Mouse (Mus musculus) liver, postnatal 0 days (tissue): Measurements from ENCODE around the gene Ndufb8. TPM values are rescaled to one million over a fixed set of nuclear protein-coding genes. Genes with fewer than 3 reads are reported as not detected.

Experiments used
- ATAC-seq: fragments of 200-750 bp; cut with Nextera tagmentation; 2 replicates; pipeline ENCODE4 v1.8.0; 2017; ENCODE audit warnings: mild to moderate bottlenecking, moderate library complexity
- DNase-seq: peaks from one replicate; pipeline ENCODE4 v3.0.0-alpha.2; 2016
- H3K27ac ChIP-seq: fragments of 300-500 bp; sonication (generic); 2 replicates; pipeline ENCODE4 v1.5.1; 2014; ENCODE audit warnings: antibody characterized with exemption, moderate library complexity, mild to moderate bottlenecking, low read depth
- H3K27me3 ChIP-seq: fragments of 300-500 bp; sonication (generic); 2 replicates; pipeline ENCODE4 v1.6.1; 2014; ENCODE audit warnings: low read length, control low read depth, mixed read lengths; ENCODE audit not compliant: insufficient read depth
- H3K36me3 ChIP-seq: fragments of 300-500 bp; sonication (generic); replicated peaks from 2 replicates; pipeline ENCODE4 v1.6.1; 2014; ENCODE audit warnings: mild to moderate bottlenecking, control low read depth, low read length, moderate library complexity, mixed read lengths; ENCODE audit not compliant: insufficient read depth
- H3K4me1 ChIP-seq: fragments of 300-500 bp; sonication (generic); 2 replicates; pipeline ENCODE4 v1.6.1; 2014; ENCODE audit warnings: antibody characterized with exemption, mild to moderate bottlenecking, control low read depth; ENCODE audit not compliant: insufficient read depth
- H3K4me2 ChIP-seq: fragments of 300-500 bp; sonication (generic); 2 replicates; pipeline ENCODE4 v1.6.1; 2014; ENCODE audit warnings: low read depth, mild to moderate bottlenecking, low read length, moderate library complexity, mixed read lengths
- H3K4me3 ChIP-seq: fragments of 300-500 bp; sonication (generic); 2 replicates; pipeline ENCODE4 v1.5.1; 2014; ENCODE audit warnings: low read depth, low read length
- H3K9ac ChIP-seq: fragments of 300-500 bp; sonication (generic); replicated peaks from 2 replicates; pipeline ENCODE4 v1.6.1; 2014; ENCODE audit warnings: mild to moderate bottlenecking, moderate library complexity
- H3K9me3 ChIP-seq: fragments of 300-500 bp; sonication (generic); 2 replicates; pipeline ENCODE4 v1.6.1; 2016; ENCODE audit warnings: mild to moderate bottlenecking, control low read depth, low read length, mixed read lengths
- CTCF ChIP-seq: sonication (generic); IDR thresholded peaks from 2 replicates; pipeline ENCODE4 v1.5.1; 2016; ENCODE audit warnings: antibody characterized with exemption, low read depth
- EP300 ChIP-seq: IDR thresholded peaks from 2 replicates; pipeline ENCODE4 v1.6.1; 2016; ENCODE audit warnings: antibody characterized with exemption, low read depth, mild to moderate bottlenecking
- WGBS: fragments of 180-500 bp; shearing (Covaris S2); extraction: QIAGEN DNeasy Blood & Tissue Kit; methylation state at CpG from one replicate; pipeline ENCODE4 v1.1.7; 2014; ENCODE audit not compliant: insufficient replicate concordance; 5-methylcytosine and 5-hydroxymethylcytosine counted together
- polyA plus RNA-seq: library from polyadenylated mRNA; unstranded; fragments of >200 nt; fragmentation: Nextera tagmentation; extraction: Ambion mirVana; gene quantifications from 2 replicates; pipeline ENCODE4 v1.2.1, GENCODE M21; 2015

Ndufb8 gene
- polyA plus RNA-seq, 1 experiment from 2014 or later: 410 TPM

DNA sequence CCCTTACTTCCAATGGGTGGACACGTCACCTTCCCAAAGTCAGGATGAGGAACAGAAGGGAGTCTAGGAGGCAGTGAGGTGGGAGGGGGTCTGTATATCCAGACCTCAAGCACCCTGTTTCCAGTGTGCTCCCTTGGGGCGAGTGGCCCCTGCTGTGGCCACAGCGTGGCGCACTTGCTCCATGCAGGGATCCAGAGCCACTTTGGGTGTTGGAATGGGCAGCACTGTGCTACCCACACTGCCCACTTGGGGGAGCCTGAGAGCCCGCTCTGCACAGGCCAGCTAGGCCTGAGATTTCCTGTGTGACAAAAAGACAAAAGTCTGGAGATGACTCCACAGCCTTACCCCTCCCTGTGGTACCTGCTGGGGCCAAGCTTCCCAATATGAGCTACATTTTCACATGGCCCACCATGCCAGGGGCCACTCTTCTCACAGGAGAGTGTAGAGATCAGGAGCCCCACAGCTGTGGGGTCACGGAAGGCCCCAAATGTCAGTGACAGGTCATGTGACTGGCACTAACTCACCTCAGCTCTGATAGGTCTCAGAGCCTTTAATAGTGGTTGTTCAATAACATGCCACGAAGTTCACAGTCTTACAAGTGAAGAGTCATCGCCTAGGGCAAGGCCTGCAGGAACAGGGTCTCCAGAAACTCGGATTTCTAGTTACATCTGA, 27.5 kb upstream of the Ndufb8 start:
- Histone ChIP-seq H3K4me3 (no peak overlapping the region), H3K4me1 (no peaks in the 10 kb centered on the region), H3K9ac (no peak overlapping the region), H3K27ac (no peak overlapping the region), H3K36me3 (no peaks in the 10 kb centered on the region), H3K9me3 (no peaks in the 10 kb centered on the region), H3K27me3 (0 out of 2 replicates have a peak, but pooled peaks cover 10% of the 10 kb centered on the region), H3K4me2 (no peak overlapping the region)
- ATAC-seq (peak; percentile 88), DNase-seq (peak; percentile 93)
- TF ChIP-seq CTCF (peak; percentile 100), EP300 (no peak)
- 33% methylated on average over 9 of the region's 9 CpGs for whole genome bisulfite sequencing

DNA sequence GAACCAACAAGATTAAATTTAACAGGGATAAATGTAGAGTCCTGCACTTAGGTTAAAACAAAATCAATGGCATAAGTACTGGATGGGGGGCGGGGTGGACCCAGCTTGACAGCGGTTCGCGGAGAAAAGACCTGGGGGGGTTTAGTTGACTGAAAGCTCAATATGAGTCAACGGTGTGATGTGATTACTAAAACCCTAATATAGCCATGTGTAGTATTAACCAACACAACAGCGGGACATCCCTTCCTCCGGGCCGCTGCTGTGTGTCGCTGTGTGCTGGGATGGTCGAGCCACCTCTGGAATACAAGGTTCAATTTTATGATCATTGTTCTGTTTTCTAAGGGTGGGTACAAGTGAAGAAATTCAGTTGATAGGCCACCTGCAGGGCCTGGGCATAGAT, 26.9 kb upstream of the Ndufb8 start:
- H3K4me2 ChIP-seq: no peak overlapping the region
- H3K36me3 ChIP-seq: no peaks in the 10 kb centered on the region
- DNase-seq (no peak), ATAC-seq (no peak)
- no peaks in the 10 kb centered on the region for H3K4me1 ChIP-seq
- no peaks in the 10 kb centered on the region for H3K9me3 ChIP-seq
- 0 out of 2 replicates have a peak, but pooled peaks cover 10% of the 10 kb centered on the region for H3K27me3 ChIP-seq
- no peak for TF ChIP-seq CTCF
- TF ChIP-seq EP300: no peak
- H3K9ac ChIP-seq: no peak overlapping the region
- WGBS: 82% methylated on average over 10 of the region's 10 CpGs
- H3K27ac ChIP-seq: no peak overlapping the region
- H3K4me3 ChIP-seq: no peak overlapping the region

DNA sequence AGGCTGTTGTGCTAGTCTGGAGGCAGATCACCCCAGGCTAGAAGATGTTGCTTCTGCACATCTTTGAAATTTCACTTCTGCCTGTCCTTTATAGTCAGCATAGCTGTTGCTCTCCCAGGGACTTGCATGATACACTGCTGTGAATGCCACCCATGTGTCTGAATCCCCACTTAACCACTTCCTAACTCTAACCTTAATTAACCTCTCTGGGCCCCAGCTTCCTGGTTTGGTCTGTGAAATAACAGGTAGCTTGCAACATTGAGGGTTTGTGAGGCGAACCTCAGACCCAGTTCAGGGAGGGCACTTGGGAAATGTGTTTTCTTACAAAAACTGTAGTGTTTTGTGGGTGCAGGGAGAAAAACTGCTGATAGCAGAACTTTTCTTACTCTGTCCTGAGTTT, 22.8 kb upstream of the Ndufb8 start:
- H3K9ac ChIP-seq: no peak overlapping the region

DNA sequence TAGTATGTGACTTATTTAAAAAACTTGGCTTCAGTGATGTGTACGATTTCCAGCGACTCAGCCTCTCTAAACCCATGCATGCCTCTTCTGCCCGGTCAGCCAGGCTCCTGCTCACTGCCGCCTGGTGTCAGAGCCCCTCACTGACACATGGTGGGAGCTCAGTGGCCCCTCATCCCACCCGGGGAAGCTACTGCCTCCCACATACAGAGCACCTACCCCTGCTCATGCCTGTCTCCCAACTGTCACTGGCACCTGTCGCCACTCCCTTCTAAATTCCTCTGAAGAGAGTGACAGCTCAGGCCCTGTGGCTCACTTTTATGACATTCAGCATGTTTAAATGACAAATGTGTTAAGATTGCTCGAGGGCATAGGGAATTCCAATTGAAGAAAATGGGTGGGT, 21.0 kb upstream of the Ndufb8 start:
- Histone ChIP-seq H3K9ac (no peak overlapping the region), H3K27ac (no peak overlapping the region), H3K4me2 (no peak overlapping the region), H3K27me3 (no peaks in the 10 kb centered on the region), H3K4me1 (no peaks in the 10 kb centered on the region), H3K36me3 (peaks cover 21% of the 10 kb centered on the region), H3K9me3 (no peaks in the 10 kb centered on the region), H3K4me3 (no peak overlapping the region)
- DNase-seq (no peak), ATAC-seq (no peak)
- TF ChIP-seq EP300: no peak
- TF ChIP-seq CTCF: no peak
- WGBS: 83% methylated on average over 7 of the region's 7 CpGs

More for the DNA sequence above, 22.8 kb upstream of the Ndufb8 start:
- no peak for DNase-seq
- Histone ChIP-seq H3K27me3 (0 out of 2 replicates have a peak, but pooled peaks cover 3% of the 10 kb centered on the region), H3K36me3 (peaks cover 5% of the 10 kb centered on the region), H3K9me3 (no peaks in the 10 kb centered on the region), H3K4me2 (no peak overlapping the region), H3K4me3 (no peak overlapping the region), H3K27ac (no peak overlapping the region), H3K4me1 (no peaks in the 10 kb centered on the region)
- WGBS: 39% methylated on average over 1 of the region's 1 CpGs
- ATAC-seq: peak; percentile 28; the same call in 1 of the 2 replicates
- TF ChIP-seq EP300 (no peak), CTCF (no peak)

DNA sequence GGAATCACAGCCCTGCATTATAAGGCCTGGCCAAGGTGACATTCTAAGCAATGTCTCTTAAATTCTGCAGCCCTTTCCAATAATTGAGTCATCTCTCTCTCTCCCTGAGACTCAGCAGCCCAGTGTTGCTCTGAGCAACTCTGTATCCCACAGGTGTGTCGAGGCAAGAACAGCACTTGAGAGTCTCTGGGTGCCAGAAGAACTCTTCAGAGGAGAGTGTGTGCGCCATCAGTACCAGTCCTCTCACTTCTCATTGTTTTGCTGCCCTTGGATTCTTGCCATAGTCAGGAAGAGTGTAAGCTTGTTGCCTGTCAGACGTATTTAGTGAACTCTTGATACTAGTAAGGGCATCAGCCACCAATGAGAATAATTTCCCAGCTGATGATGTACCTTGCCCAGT, 12.5 kb upstream of the Ndufb8 start:
- Histone ChIP-seq H3K27ac (no peak overlapping the region), H3K36me3 (peaks cover 74% of the 10 kb centered on the region), H3K9ac (no peak overlapping the region), H3K4me1 (peaks cover 11% of the 10 kb centered on the region), H3K4me2 (no peak overlapping the region), H3K4me3 (no peak overlapping the region), H3K9me3 (no peaks in the 10 kb centered on the region), H3K27me3 (no peaks in the 10 kb centered on the region)
- DNase-seq: no peak
- no peak for ATAC-seq
- 87% methylated on average over 3 of the region's 3 CpGs for WGBS
- no peak for TF ChIP-seq EP300
- TF ChIP-seq CTCF: no peak

DNA sequence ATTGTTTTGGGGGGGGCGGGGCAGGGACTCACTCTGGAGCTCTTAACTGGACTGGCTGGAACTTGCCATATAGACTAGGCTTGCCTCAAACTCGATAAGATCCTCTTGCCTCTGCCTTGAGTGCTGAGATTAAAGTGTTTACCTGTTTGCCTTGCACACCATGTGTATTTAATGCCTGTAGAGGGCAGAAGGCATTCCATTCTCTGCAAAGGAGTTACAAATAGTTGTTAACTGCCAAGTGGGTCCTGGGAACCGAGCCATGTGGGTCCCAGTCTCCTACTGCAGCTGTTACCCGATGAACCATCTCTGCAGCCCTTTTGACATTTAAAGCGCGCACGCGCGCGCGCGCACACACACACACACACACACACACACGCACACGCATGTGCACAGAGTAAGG, 8.8 kb upstream of the Ndufb8 start:
- TF ChIP-seq CTCF (no peak), EP300 (no peak)
- WGBS: 90% methylated on average over 14 of the region's 14 CpGs

More for the DNA sequence above, 8.8 kb upstream of the Ndufb8 start:
- Histone ChIP-seq H3K27ac (no peak overlapping the region), H3K4me3 (no peak overlapping the region), H3K9ac (no peak overlapping the region), H3K36me3 (peaks cover 37% of the 10 kb centered on the region), H3K9me3 (no peaks in the 10 kb centered on the region), H3K27me3 (no peaks in the 10 kb centered on the region), H3K4me1 (peaks cover 11% of the 10 kb centered on the region), H3K4me2 (0 out of 2 replicates have a peak overlapping the region, but pooled peaks have one; percentile 78)
- no peak for ATAC-seq
- DNase-seq: no peak
